Mouse (Mus musculus): ENCODE data around the gene Treh. TPM values are rescaled to one million over a fixed set of nuclear protein-coding genes. Genes with fewer than 3 reads are reported as not detected.
A peak's percentile ranks its signal among the peaks of the same experiment; 100 is the strongest.

Gene Treh
- polyA plus RNA-seq, 1 experiment, result not detected

- Histone ChIP-seq H3K4me1 (ENCODE audit: control insufficient read depth, insufficient read depth, low read length) (peaks cover 6% of the 10 kb centered on the region), H3K27ac (ENCODE audit: control insufficient read depth, insufficient read depth, low read depth, low read length, poor library complexity) (no peak overlapping the region), H3K4me3 (replicated peaks; ENCODE audit: control insufficient read depth, low read depth, low read length) (no peak overlapping the region)
- 70% methylated on average over 2 of the region's 2 CpGs for WGBS
- TF ChIP-seq POLR2A (IDR thresholded peaks at IDR 0.05; ENCODE audit: borderline replicate concordance, control insufficient read depth, low read depth, low read length) (no peak), CTCF (IDR thresholded peaks at IDR 0.05; ENCODE audit: control insufficient read depth, insufficient read depth, low read length) (no peak)
Measured at GRCm38 (mm10) chr9:44644186-44644585, 28.8 kb upstream of the Treh start.

- Histone ChIP-seq H3K27ac (ENCODE audit: control insufficient read depth, insufficient read depth, low read depth, low read length, poor library complexity) (peak overlapping the region; percentile 68), H3K4me3 (replicated peaks; ENCODE audit: control insufficient read depth, low read depth, low read length) (no peak overlapping the region), H3K4me1 (ENCODE audit: control insufficient read depth, insufficient read depth, low read length) (peaks cover 6% of the 10 kb centered on the region)
- TF ChIP-seq POLR2A (IDR thresholded peaks at IDR 0.05; ENCODE audit: borderline replicate concordance, control insufficient read depth, low read depth, low read length) (no peak), CTCF (IDR thresholded peaks at IDR 0.05; ENCODE audit: control insufficient read depth, insufficient read depth, low read length) (peak; percentile 15; the same call in 1 of the 2 replicates)
- WGBS, result 37% methylated on average over 5 of the region's 5 CpGs
Measured at GRCm38 (mm10) chr9:44645481-44645880, 27.6 kb upstream of the Treh start.

GRCm38 (mm10) chr9:44645924-44646323 lies 27.1 kb upstream of the Treh start:
- H3K4me3 ChIP-seq (replicated peaks; ENCODE audit: control insufficient read depth, low read depth, low read length), result peak overlapping the region; percentile 21
- peak overlapping the region; percentile 68 for H3K27ac ChIP-seq (ENCODE audit: control insufficient read depth, insufficient read depth, low read depth, low read length, poor library complexity)

GRCm38 (mm10) chr9:44646366-44646765 lies 26.7 kb upstream of the Treh start:
- peaks cover 6% of the 10 kb centered on the region for H3K4me1 ChIP-seq (ENCODE audit: control insufficient read depth, insufficient read depth, low read length)
- no peak for TF ChIP-seq POLR2A (IDR thresholded peaks at IDR 0.05; ENCODE audit: borderline replicate concordance, control insufficient read depth, low read depth, low read length)
- TF ChIP-seq CTCF (IDR thresholded peaks at IDR 0.05; ENCODE audit: control insufficient read depth, insufficient read depth, low read length), result no peak
- H3K4me3 ChIP-seq (replicated peaks; ENCODE audit: control insufficient read depth, low read depth, low read length), result peak overlapping the region; percentile 21
- 31% methylated on average over 6 of the region's 6 CpGs for WGBS
- H3K27ac ChIP-seq (ENCODE audit: control insufficient read depth, insufficient read depth, low read depth, low read length, poor library complexity), result peak overlapping the region; percentile 50

More at GRCm38 (mm10) chr9:44645924-44646323, 27.1 kb upstream of the Treh start:
- WGBS, result 17% methylated on average over 15 of the region's 15 CpGs
- peaks cover 6% of the 10 kb centered on the region for H3K4me1 ChIP-seq (ENCODE audit: control insufficient read depth, insufficient read depth, low read length)
- TF ChIP-seq POLR2A (IDR thresholded peaks at IDR 0.05; ENCODE audit: borderline replicate concordance, control insufficient read depth, low read depth, low read length) (peak; percentile 34; the same call in 1 of the 2 replicates), CTCF (IDR thresholded peaks at IDR 0.05; ENCODE audit: control insufficient read depth, insufficient read depth, low read length) (no peak)

GRCm38 (mm10) chr9:44647026-44647425 lies 26.0 kb upstream of the Treh start:
- TF ChIP-seq POLR2A (IDR thresholded peaks at IDR 0.05; ENCODE audit: borderline replicate concordance, control insufficient read depth, low read depth, low read length), result no peak
- H3K27ac ChIP-seq (ENCODE audit: control insufficient read depth, insufficient read depth, low read depth, low read length, poor library complexity), result no peak overlapping the region
- WGBS, result 86% methylated on average over 8 of the region's 8 CpGs
- H3K4me3 ChIP-seq (replicated peaks; ENCODE audit: control insufficient read depth, low read depth, low read length), result no peak overlapping the region
- H3K4me1 ChIP-seq (ENCODE audit: control insufficient read depth, insufficient read depth, low read length), result peaks cover 6% of the 10 kb centered on the region

- 67% methylated on average over 4 of the region's 4 CpGs for WGBS
- H3K27ac ChIP-seq (ENCODE audit: control insufficient read depth, insufficient read depth, low read depth, low read length, poor library complexity), result no peak overlapping the region
- TF ChIP-seq CTCF (IDR thresholded peaks at IDR 0.05; ENCODE audit: control insufficient read depth, insufficient read depth, low read length) (no peak), POLR2A (IDR thresholded peaks at IDR 0.05; ENCODE audit: borderline replicate concordance, control insufficient read depth, low read depth, low read length) (no peak)
- no peak overlapping the region for H3K4me3 ChIP-seq (replicated peaks; ENCODE audit: control insufficient read depth, low read depth, low read length)
- peaks cover 6% of the 10 kb centered on the region for H3K4me1 ChIP-seq (ENCODE audit: control insufficient read depth, insufficient read depth, low read length)
Measured at GRCm38 (mm10) chr9:44647656-44648055, 25.4 kb upstream of the Treh start.

GRCm38 (mm10) chr9:44648881-44649281 lies 24.2 kb upstream of the Treh start:
- TF ChIP-seq CTCF (IDR thresholded peaks at IDR 0.05; ENCODE audit: control insufficient read depth, insufficient read depth, low read length) (no peak), POLR2A (IDR thresholded peaks at IDR 0.05; ENCODE audit: borderline replicate concordance, control insufficient read depth, low read depth, low read length) (no peak)
- H3K27ac ChIP-seq (ENCODE audit: control insufficient read depth, insufficient read depth, low read depth, low read length, poor library complexity), result no peak overlapping the region
- H3K4me1 ChIP-seq (ENCODE audit: control insufficient read depth, insufficient read depth, low read length), result peaks cover 6% of the 10 kb centered on the region
- H3K4me3 ChIP-seq (replicated peaks; ENCODE audit: control insufficient read depth, low read depth, low read length), result no peak overlapping the region
- WGBS, result 7% methylated on average over 7 of the region's 7 CpGs

- 12% methylated on average over 8 of the region's 8 CpGs for WGBS
- TF ChIP-seq CTCF (IDR thresholded peaks at IDR 0.05; ENCODE audit: control insufficient read depth, insufficient read depth, low read length), result peak; percentile 80
- TF ChIP-seq POLR2A (IDR thresholded peaks at IDR 0.05; ENCODE audit: borderline replicate concordance, control insufficient read depth, low read depth, low read length), result no peak
- Histone ChIP-seq H3K4me3 (replicated peaks; ENCODE audit: control insufficient read depth, low read depth, low read length) (no peak overlapping the region), H3K4me1 (ENCODE audit: control insufficient read depth, insufficient read depth, low read length) (no peaks in the 10 kb centered on the region; the same call in 1 of the 2 replicates), H3K27ac (ENCODE audit: control insufficient read depth, insufficient read depth, low read depth, low read length, poor library complexity) (no peak overlapping the region)
Measured at GRCm38 (mm10) chr9:44652027-44652426, 21.0 kb upstream of the Treh start.

- Histone ChIP-seq H3K4me3 (replicated peaks; ENCODE audit: control insufficient read depth, low read depth, low read length) (no peak overlapping the region), H3K4me1 (ENCODE audit: control insufficient read depth, insufficient read depth, low read length) (no peaks in the 10 kb centered on the region; the same call in 1 of the 2 replicates), H3K27ac (ENCODE audit: control insufficient read depth, insufficient read depth, low read depth, low read length, poor library complexity) (no peak overlapping the region)
- no peak for TF ChIP-seq CTCF (IDR thresholded peaks at IDR 0.05; ENCODE audit: control insufficient read depth, insufficient read depth, low read length)
- no peak for TF ChIP-seq POLR2A (IDR thresholded peaks at IDR 0.05; ENCODE audit: borderline replicate concordance, control insufficient read depth, low read depth, low read length)
- 83% methylated on average over 4 of the region's 4 CpGs for WGBS
Measured at GRCm38 (mm10) chr9:44653896-44654295, 19.1 kb upstream of the Treh start.
